Mouse (Mus musculus): ENCODE results near the gene Mog.
"Not testable (repeated sequence)": the region's sequence is repeated elsewhere in the genome, so short reads cannot be mapped to it uniquely, and the experiment has no call there.

The Mog gene

GRCm38 (mm10) chr17:36994528-36994927 lies 28.7 kb downstream of the Mog start:
- in situ Hi-C loops (cut with MboI), result no loop called here

- in situ Hi-C loops (cut with MboI), result no loop called here
These were observed 29.4 kb downstream of the Mog start for GRCm38 (mm10) chr17:36993770-36994325.

DNA sequence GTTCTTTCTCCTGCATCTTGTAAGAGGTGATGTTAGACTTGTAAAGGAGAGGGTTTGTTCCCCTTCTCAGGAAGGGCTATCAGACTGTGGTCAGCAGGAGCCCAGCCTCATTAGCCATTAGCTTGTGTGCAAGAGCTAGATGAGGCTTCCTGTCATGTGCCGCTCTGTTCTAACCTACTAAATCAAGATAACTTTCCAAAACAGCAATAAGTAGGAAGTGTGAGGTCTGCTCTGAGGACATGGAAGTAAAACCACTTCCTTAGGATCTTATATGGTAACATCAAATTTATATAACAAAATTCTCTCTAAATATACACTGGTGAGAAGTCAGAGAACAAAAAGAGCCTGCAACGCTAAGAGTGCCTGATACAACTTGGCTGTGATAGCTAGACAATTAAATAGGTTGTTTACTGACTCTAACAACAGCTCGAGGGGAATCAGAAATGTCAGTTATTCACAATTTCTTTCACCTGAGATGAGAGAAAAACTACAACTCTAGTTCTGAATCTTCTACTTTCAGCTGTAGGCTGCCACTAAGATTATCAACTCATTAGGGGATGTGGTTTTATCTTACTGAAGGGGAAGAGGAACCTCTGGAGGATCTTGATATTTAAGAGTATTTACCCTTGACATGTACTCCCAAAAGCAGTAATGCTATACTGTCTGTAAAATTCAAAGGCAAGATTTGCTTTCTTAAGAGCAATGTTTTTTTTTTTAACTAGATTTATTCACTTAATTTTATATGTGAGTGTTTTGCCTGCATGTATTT lies 30.7 kb downstream of the Mog start:
- in situ Hi-C loops (cut with MboI), result no loop called here

- in situ Hi-C loops (cut with MboI), result not testable (repeated sequence)
These were observed 32.6 kb downstream of the Mog start for GRCm38 (mm10) chr17:36990630-36991029.

DNA sequence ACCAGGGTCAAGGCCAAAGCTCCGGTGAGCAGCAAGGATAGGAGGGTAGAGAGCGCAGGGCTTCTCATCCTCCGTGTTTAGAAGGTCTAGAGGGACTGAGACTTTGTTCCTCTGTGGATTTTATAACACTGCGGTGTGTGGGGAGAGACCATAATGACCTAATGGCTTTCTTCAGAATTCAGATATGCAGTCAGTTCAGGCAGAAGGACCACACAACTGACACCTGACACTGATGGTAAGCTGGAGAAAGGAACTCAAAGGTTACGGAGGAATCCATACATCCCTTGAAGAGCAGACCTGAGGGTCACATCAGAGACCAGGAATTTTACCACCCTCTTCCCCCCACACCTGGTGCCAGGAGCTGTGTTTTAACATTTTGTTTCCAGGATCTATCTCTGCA lies 33.8 kb downstream of the Mog start, which contains the start of gene H2-M5:
Gene H2-M5 (minus strand): TSS at position 101 of the 400 bp plus-strand sequence.
- in situ Hi-C loops (cut with MboI), result no loop called here

GRCm38 (mm10) chr17:36988475-36988874 lies 34.7 kb downstream of the Mog start:
- in situ Hi-C loops (cut with MboI), result no loop called here

DNA sequence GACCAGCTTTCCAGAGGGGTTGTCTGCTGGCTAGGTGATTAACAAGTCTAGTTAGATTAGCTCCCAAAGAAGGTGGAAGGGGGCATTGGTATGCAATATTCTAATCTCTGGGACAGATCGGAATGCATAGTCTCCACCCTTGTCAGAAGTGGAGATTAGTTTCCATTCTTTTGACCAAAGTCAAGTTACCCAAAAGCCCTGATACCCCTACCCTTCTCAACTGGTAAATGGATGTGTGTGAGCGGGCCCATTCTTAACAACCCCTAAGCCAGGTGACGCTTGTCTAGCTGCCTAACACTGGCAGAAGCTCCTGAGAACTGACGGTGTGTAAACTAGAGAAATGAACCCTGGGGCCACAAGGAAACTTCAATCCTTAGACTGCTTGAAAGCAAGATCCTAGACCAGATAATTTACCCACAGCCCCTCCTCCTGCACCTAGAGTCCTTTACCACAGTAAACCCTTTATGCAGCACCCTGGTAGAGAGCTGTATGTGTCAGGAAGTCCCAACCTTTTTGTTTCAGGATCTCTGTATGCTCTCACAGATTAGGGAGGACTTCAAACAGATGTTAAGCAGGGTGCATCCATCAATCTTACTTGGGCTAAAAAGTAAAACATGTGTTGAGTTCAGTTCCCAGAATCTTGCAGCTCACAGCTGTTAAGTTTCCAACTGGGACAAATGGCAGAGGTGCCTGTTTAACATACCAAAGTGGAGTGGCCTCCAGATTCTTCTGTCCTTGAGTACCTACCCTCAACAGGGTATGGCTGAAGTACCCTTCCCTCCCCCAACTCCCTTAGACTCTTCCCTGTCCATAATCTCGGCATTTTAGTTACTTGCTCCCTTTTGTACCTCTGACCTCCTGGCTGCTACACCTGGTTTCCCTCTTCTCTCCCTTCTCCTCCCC lies 40.7 kb downstream of the Mog start:
- in situ Hi-C loops (cut with MboI), result no loop called here

DNA sequence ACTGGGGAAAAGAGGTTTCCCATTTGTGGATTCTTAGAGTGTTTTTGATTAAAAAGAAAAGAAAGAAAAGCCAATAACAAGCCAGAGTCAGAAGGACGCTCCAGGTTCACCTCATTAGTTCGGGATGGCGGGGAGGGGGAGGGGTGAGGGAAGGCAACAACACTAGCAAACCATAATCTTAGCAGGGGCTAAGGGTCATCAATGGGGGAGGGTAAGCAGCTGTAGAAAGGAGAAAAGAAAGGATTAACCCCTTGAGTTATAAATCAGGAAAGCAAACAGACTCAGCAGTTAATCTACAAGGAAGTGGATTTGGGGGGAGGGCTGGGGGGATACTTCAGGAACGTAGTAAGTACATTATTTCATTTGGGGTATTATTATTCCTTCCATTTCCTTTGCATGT lies 41.4 kb downstream of the Mog start:
- in situ Hi-C loops (cut with MboI), result no loop called here

DNA sequence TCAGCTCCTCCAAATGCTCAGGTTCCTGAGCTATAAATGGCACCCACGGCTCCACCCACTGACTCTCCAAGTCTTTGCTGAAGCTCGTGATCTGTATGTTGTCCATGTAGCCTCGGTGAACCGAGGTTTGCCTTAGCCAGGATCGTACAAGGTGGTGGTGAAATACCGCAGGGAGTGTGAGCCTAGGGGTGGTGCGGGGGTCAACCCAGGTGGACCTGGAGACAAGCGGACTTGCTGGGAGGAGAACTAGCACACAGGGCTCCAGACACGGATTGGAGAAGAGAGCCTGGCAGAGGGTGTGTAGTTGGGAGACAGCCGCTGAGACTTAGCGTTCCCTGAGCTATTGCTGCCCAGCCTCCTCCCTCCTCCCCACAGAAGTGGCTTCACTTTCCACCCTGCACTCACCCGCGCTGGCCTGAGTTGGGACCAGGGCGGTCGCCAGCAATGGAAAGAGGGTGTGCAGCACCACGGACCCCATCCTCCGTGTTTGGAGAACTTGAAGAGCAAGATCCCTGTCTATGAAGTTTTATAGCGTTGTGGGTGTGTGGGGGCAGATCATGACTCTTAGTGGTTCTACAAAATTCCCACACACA lies 41.9 kb downstream of the Mog start, which contains the start of gene 2410137M14Rik:
Gene 2410137M14Rik (minus strand): TSS at position 17 of the 593 bp plus-strand sequence.
- in situ Hi-C loops (cut with MboI), result no loop called here

- in situ Hi-C loops (cut with MboI), result no loop called here
These were observed 49.9 kb downstream of the Mog start for GRCm38 (mm10) chr17:36973271-36973787.

GRCm38 (mm10) chr17:36972791-36973190 lies 50.4 kb downstream of the Mog start:
- in situ Hi-C loops (cut with MboI), result no loop called here

GRCm38 (mm10) chr17:36971172-36971850 lies 51.9 kb downstream of the Mog start:
- in situ Hi-C loops (cut with MboI), result no loop called here

DNA sequence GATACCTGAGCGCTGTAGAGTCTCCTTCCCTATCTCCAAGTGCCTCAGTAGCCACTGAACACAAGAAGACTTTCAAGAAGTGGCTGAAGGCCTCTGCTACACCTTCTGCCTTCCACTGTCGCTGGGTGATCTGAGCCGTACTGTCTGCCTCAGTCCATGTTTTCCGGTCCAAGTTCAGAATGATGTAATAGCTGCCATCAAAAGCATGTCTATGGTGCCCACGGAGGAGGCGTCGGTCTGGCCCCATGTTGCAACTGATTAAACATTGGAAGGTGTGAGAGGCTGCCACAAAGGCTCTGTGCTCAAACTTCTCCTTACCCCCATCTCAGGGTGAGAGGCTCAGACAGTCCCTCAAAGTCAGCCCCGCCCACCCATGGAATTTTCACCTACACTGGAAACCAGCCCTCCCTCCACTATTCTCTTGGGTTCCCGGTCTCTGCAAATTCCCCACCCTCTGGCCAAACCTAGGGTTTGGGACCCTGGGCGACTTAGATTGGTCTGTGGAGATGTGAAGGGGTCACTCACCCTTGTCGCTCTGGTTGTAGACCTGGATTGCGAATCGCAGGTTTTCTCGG lies 52.8 kb downstream of the Mog start:
- in situ Hi-C loops (cut with MboI), result no loop called here

DNA sequence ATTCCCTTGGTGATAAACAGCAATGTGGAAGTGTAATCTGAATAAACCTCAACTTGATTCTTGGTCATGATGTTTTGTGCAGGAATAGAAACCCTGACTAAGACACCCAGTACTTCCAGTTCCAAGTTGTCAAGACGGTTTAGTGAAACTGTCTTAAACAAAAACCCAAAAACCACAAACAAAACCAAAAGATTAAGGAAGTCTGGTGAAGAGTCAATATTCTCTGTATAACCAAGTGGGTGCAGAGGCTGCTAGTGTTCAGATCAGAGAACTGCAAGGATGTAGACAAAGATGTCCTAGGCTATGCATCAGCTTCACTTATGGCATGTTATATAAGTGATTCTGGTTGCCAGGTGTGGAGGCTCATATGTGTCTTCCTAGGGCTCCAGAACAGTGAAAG lies 56.3 kb downstream of the Mog start:
- in situ Hi-C loops (cut with MboI), result no loop called here

GRCm38 (mm10) chr17:36961125-36961524 lies 62.1 kb downstream of the Mog start:
- in situ Hi-C loops (cut with MboI), result no loop called here
